Mouse (Mus musculus) hindbrain, embryonic 14.5 days (tissue): ENCODE data around the gene Gm8882. TPM values are rescaled to one million over a fixed set of nuclear protein-coding genes. Genes with fewer than 3 reads are reported as not detected.
"Not testable (repeated sequence)": the region's sequence is repeated elsewhere in the genome, so short reads cannot be mapped to it uniquely, and the experiment has no call there.

Experiments used
- ATAC-seq: fragments of 200-750 bp; cut with Nextera tagmentation; 2 replicates; pipeline ENCODE4 v1.8.0; 2017; ENCODE audit warnings: moderate number of reproducible peaks, mild to moderate bottlenecking, moderate TSS enrichment, moderate library complexity; ENCODE audit not compliant: low FRiP score
- DNase-seq: peaks from one replicate; pipeline ENCODE4 v3.0.0-alpha.2; 2015; ENCODE audit warnings: low spot score
- H3K27ac ChIP-seq: fragments of 300-500 bp; sonication (generic); 2 replicates; pipeline ENCODE4 v1.5.1; 2014; ENCODE audit warnings: mild to moderate bottlenecking, moderate library complexity
- H3K27me3 ChIP-seq: fragments of 300-500 bp; sonication (generic); 2 replicates; pipeline ENCODE4 v1.6.1; 2014; ENCODE audit warnings: mild to moderate bottlenecking, low read length, mixed read lengths; ENCODE audit not compliant: control insufficient read depth, insufficient read depth
- H3K36me3 ChIP-seq: fragments of 300-500 bp; sonication (generic); replicated peaks from 2 replicates; pipeline ENCODE4 v1.6.1; 2014; ENCODE audit not compliant: control insufficient read depth, insufficient read depth
- H3K4me1 ChIP-seq: fragments of 300-500 bp; sonication (generic); replicated peaks from 2 replicates; pipeline ENCODE4 v1.6.1; 2014; ENCODE audit warnings: antibody characterized with exemption, low read length, mixed read lengths; ENCODE audit not compliant: control insufficient read depth, insufficient read depth
- H3K4me2 ChIP-seq: fragments of 300-500 bp; sonication (generic); replicated peaks from 2 replicates; pipeline ENCODE4 v1.6.1; 2014; ENCODE audit warnings: mild to moderate bottlenecking, moderate library complexity
- H3K4me3 ChIP-seq: fragments of 300-500 bp; sonication (generic); replicated peaks from 2 replicates; pipeline ENCODE4 v1.5.1; 2014; ENCODE audit warnings: mild to moderate bottlenecking, low read length
- H3K9ac ChIP-seq: fragments of 300-500 bp; sonication (generic); 2 replicates; pipeline ENCODE4 v1.6.1; 2014
- H3K9me3 ChIP-seq: fragments of 300-500 bp; sonication (generic); 2 replicates; pipeline ENCODE4 v1.6.1; 2016; ENCODE audit warnings: low read length; ENCODE audit not compliant: control insufficient read depth
- WGBS: fragments of 180-500 bp; shearing (Covaris S2); extraction: QIAGEN DNeasy Blood & Tissue Kit; methylation state at CpG from one replicate; pipeline ENCODE4 v1.1.7; 2014; 5-methylcytosine and 5-hydroxymethylcytosine counted together
- polyA plus RNA-seq: library from polyadenylated mRNA; unstranded; fragments of >200 nt; fragmentation: Nextera tagmentation; extraction: Ambion mirVana; gene quantifications from 2 replicates; pipeline ENCODE4 v1.2.1, GENCODE M21; 2014

Gm8882 gene
- polyA plus RNA-seq, result not detected in 2 replicates

DNA sequence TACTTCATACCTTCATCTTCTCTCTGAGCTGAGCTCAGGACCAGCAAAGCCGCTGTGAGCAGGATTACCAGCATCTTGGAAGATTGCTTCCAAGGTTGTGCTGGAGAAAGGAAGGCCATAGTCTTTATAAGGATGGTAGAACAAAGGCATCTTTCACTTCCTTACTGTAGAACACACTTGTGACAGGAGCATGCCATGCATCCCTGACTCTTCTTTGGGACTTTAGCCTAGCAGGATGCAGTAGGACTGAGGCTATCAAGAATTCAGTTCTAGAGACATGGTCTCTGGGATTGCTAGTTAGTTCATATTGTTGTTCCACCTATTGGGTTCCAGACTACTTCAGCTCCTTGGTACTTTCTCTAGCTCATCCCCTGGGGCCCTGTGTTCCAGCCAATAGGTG is at the start of gene Gm8882:
Gene Gm8882 (minus strand): TSS at position 101 of the 400 bp plus-strand sequence.
- not testable (repeated sequence) for ATAC-seq, H3K36me3 ChIP-seq
- WGBS, result 90% methylated on average over 1 of the region's 1 CpGs

DNA sequence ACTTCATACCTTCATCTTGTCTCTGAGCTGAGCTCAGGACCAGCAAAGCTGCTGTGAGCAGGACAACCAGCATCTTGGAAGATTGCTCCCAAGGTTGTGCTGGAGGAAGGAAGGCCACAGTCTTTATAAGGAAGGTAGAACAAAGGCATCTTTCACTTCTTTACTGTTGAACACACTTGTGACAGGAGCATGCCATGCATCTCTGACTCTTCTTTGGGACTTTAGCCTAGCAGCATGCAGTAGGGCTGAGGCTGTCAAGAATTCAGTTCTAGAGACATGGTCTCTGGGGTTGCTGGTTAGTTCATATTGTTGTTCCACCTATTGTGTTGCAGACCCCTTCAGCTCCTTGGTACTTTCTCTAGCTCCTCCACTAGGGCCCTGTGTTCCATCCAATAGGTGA is 49.3 kb downstream of the Gm8882 start, which contains the start of gene Prpmp5:
Gene Prpmp5 (minus strand): TSS at position 101 of the 400 bp plus-strand sequence.
- ATAC-seq, H3K27ac ChIP-seq, H3K9ac ChIP-seq, H3K27me3 ChIP-seq, H3K4me2 ChIP-seq, H3K4me1 ChIP-seq, H3K4me3 ChIP-seq, H3K36me3 ChIP-seq, DNase-seq, H3K9me3 ChIP-seq: not testable (repeated sequence)

More for the DNA sequence above, at the start of gene Gm8882:
- H3K9ac ChIP-seq, H3K4me2 ChIP-seq, H3K27me3 ChIP-seq, H3K4me3 ChIP-seq, H3K9me3 ChIP-seq, DNase-seq, H3K4me1 ChIP-seq, H3K27ac ChIP-seq: not testable (repeated sequence)

Other genes starting within 250 kb of the Gm8882 start
- not detected in 2 replicates for gene Prb1, start 153.6 kb downstream of the Gm8882 start, polyA plus RNA-seq
- not detected in 2 replicates for gene Prpmp5, start 49.4 kb downstream of the Gm8882 start, polyA plus RNA-seq
- not detected in 2 replicates for gene Prh1, start 205.7 kb upstream of the Gm8882 start, polyA plus RNA-seq
- gene Prp2, start 231.8 kb upstream of the Gm8882 start, polyA plus RNA-seq, result not detected in 2 replicates